Mouse (Mus musculus): Measurements from ENCODE around the gene Gm11099. TPM values are rescaled to one million over a fixed set of nuclear protein-coding genes. Genes with fewer than 3 reads are reported as not detected.

Gene Gm11099
- polyA plus RNA-seq (2017; shearing (Covaris generic)): not detected

GRCm38 (mm10) chr2:58859134-58859533 lies at the start of gene Gm11099:
Gene Gm11099 (plus strand): TSS chr2:58859434.
- no peak for ATAC-seq

GRCm38 (mm10) chr2:58812941-58813340 lies 46.3 kb upstream of the Gm11099 start:
- no peak for ATAC-seq

- ATAC-seq: no peak
Measured at GRCm38 (mm10) chr2:58828910-58829600, 30.2 kb upstream of the Gm11099 start.

- no peak for ATAC-seq
Measured at GRCm38 (mm10) chr2:58829981-58830742, 29.1 kb upstream of the Gm11099 start.

GRCm38 (mm10) chr2:58832253-58832980 lies 26.8 kb upstream of the Gm11099 start:
- no peak for ATAC-seq

GRCm38 (mm10) chr2:58841021-58841420 lies 18.2 kb upstream of the Gm11099 start:
- no peak for ATAC-seq

- ATAC-seq: no peak
Measured at GRCm38 (mm10) chr2:58842443-58842842, 16.8 kb upstream of the Gm11099 start.

- peak; percentile 45 for ATAC-seq
Measured at GRCm38 (mm10) chr2:58844499-58844898, 14.7 kb upstream of the Gm11099 start.

GRCm38 (mm10) chr2:58879876-58880275 lies 20.6 kb downstream of the Gm11099 start:
- no peak for ATAC-seq

- ATAC-seq: no peak
Measured at GRCm38 (mm10) chr2:58905057-58905456, 45.8 kb downstream of the Gm11099 start.

GRCm38 (mm10) chr2:58906814-58907516 lies 47.7 kb downstream of the Gm11099 start:
- ATAC-seq: peak; percentile 96

- ATAC-seq: no peak
Measured at GRCm38 (mm10) chr2:58912339-58912738, 53.1 kb downstream of the Gm11099 start.

- no peak for ATAC-seq
Measured at GRCm38 (mm10) chr2:58918351-58918750, 59.1 kb downstream of the Gm11099 start.

GRCm38 (mm10) chr2:58925551-58925950 lies 66.3 kb downstream of the Gm11099 start:
- ATAC-seq: no peak

GRCm38 (mm10) chr2:58941361-58941760 lies 82.1 kb downstream of the Gm11099 start:
- ATAC-seq: no peak

- ATAC-seq: no peak
Measured at GRCm38 (mm10) chr2:58948796-58949195, 89.6 kb downstream of the Gm11099 start.

GRCm38 (mm10) chr2:58952101-58952500 lies 92.9 kb downstream of the Gm11099 start:
- ATAC-seq: no peak

GRCm38 (mm10) chr2:58956351-58956750 lies 97.1 kb downstream of the Gm11099 start:
- no peak for ATAC-seq

GRCm38 (mm10) chr2:58956770-58957300 lies 97.6 kb downstream of the Gm11099 start:
- no peak for ATAC-seq

All from CD4-positive, CD25-positive, alpha-beta regulatory T cell, adult 4 months (primary cell).